Mouse (Mus musculus): Measurements from ENCODE around the gene Blvrb. TPM values are rescaled to one million over a fixed set of nuclear protein-coding genes. Genes with fewer than 3 reads are reported as not detected.

The Blvrb gene
- polyA plus RNA-seq, 1 experiment from 2014 or later = 34.4 TPM

- no peak overlapping the region for H3K4me3 ChIP-seq (ENCODE audit: low read depth, low read length)
These were observed 28.7 kb upstream of the Blvrb start for GRCm38 (mm10) chr7:27419101-27419500.

GRCm38 (mm10) chr7:27423556-27424326 is 24.0 kb upstream of the Blvrb start:
- no peaks in the 10 kb centered on the region for H3K27me3 ChIP-seq (ENCODE audit: control insufficient read depth, insufficient read depth, low read length)
- 85% methylated on average over 12 of the region's 12 CpGs for WGBS
- no peak for DNase-seq (ENCODE audit: low spot score)
- H3K4me1 ChIP-seq (replicated peaks; ENCODE audit: control insufficient read depth, insufficient read depth, low read length) = no peaks in the 10 kb centered on the region
- no peak overlapping the region for H3K4me3 ChIP-seq (ENCODE audit: low read depth, low read length)
- H3K4me2 ChIP-seq (ENCODE audit: low read depth, low read length, severe bottlenecking) = no peak overlapping the region
- no peak overlapping the region for H3K9ac ChIP-seq (ENCODE audit: low read length)
- H3K36me3 ChIP-seq (ENCODE audit: control insufficient read depth, insufficient read depth, low read length) = no peaks in the 10 kb centered on the region
- H3K9me3 ChIP-seq (ENCODE audit: control insufficient read depth, low read length) = no peaks in the 10 kb centered on the region
- H3K27ac ChIP-seq (ENCODE audit: low read depth, low read length) = no peak overlapping the region
- no peak for ATAC-seq (replicated peaks; ENCODE audit: low FRiP score)

More at GRCm38 (mm10) chr7:27419101-27419500, 28.7 kb upstream of the Blvrb start:
- no peaks in the 10 kb centered on the region for H3K9me3 ChIP-seq (ENCODE audit: control insufficient read depth, low read length)
- no peaks in the 10 kb centered on the region for H3K36me3 ChIP-seq (ENCODE audit: control insufficient read depth, insufficient read depth, low read length)
- DNase-seq (ENCODE audit: low spot score) (no peak), ATAC-seq (replicated peaks; ENCODE audit: low FRiP score) (no peak)
- no peaks in the 10 kb centered on the region for H3K4me1 ChIP-seq (replicated peaks; ENCODE audit: control insufficient read depth, insufficient read depth, low read length)
- H3K27me3 ChIP-seq (ENCODE audit: control insufficient read depth, insufficient read depth, low read length) = no peaks in the 10 kb centered on the region
- no peak overlapping the region for H3K27ac ChIP-seq (ENCODE audit: low read depth, low read length)
- WGBS = 77% methylated on average over 3 of the region's 3 CpGs
- no peak overlapping the region for H3K4me2 ChIP-seq (ENCODE audit: low read depth, low read length, severe bottlenecking)
- no peak overlapping the region for H3K9ac ChIP-seq (ENCODE audit: low read length)

GRCm38 (mm10) chr7:27427387-27427786 is 20.4 kb upstream of the Blvrb start:
- no peaks in the 10 kb centered on the region for H3K9me3 ChIP-seq (ENCODE audit: control insufficient read depth, low read length)
- H3K4me3 ChIP-seq (ENCODE audit: low read depth, low read length) = no peak overlapping the region
- H3K4me2 ChIP-seq (ENCODE audit: low read depth, low read length, severe bottlenecking) = no peak overlapping the region
- ATAC-seq (replicated peaks; ENCODE audit: low FRiP score) (no peak), DNase-seq (ENCODE audit: low spot score) (no peak)
- no peak overlapping the region for H3K27ac ChIP-seq (ENCODE audit: low read depth, low read length)
- H3K36me3 ChIP-seq (ENCODE audit: control insufficient read depth, insufficient read depth, low read length) = no peaks in the 10 kb centered on the region
- H3K4me1 ChIP-seq (replicated peaks; ENCODE audit: control insufficient read depth, insufficient read depth, low read length) = no peaks in the 10 kb centered on the region
- WGBS = 77% methylated on average over 1 of the region's 1 CpGs
- no peak overlapping the region for H3K9ac ChIP-seq (ENCODE audit: low read length)
- H3K27me3 ChIP-seq (ENCODE audit: control insufficient read depth, insufficient read depth, low read length) = no peaks in the 10 kb centered on the region

- no peak overlapping the region for H3K27ac ChIP-seq (ENCODE audit: low read depth, low read length)
- ATAC-seq (replicated peaks; ENCODE audit: low FRiP score) (no peak), DNase-seq (ENCODE audit: low spot score) (no peak)
- H3K9ac ChIP-seq (ENCODE audit: low read length) = no peak overlapping the region
- no peaks in the 10 kb centered on the region for H3K9me3 ChIP-seq (ENCODE audit: control insufficient read depth, low read length)
- no peaks in the 10 kb centered on the region for H3K4me1 ChIP-seq (replicated peaks; ENCODE audit: control insufficient read depth, insufficient read depth, low read length)
- H3K4me3 ChIP-seq (ENCODE audit: low read depth, low read length) = no peak overlapping the region
- WGBS = 86% methylated on average over 11 of the region's 11 CpGs
- H3K27me3 ChIP-seq (ENCODE audit: control insufficient read depth, insufficient read depth, low read length) = no peaks in the 10 kb centered on the region
- no peaks in the 10 kb centered on the region for H3K36me3 ChIP-seq (ENCODE audit: control insufficient read depth, insufficient read depth, low read length)
- no peak overlapping the region for H3K4me2 ChIP-seq (ENCODE audit: low read depth, low read length, severe bottlenecking)
These were observed 19.8 kb upstream of the Blvrb start for GRCm38 (mm10) chr7:27428002-27428401.

- H3K9ac ChIP-seq (ENCODE audit: low read length) = no peak overlapping the region
- H3K4me1 ChIP-seq (replicated peaks; ENCODE audit: control insufficient read depth, insufficient read depth, low read length) = no peaks in the 10 kb centered on the region
- no peak overlapping the region for H3K4me2 ChIP-seq (ENCODE audit: low read depth, low read length, severe bottlenecking)
- ATAC-seq (replicated peaks; ENCODE audit: low FRiP score) (no peak), DNase-seq (ENCODE audit: low spot score) (no peak)
- H3K4me3 ChIP-seq (ENCODE audit: low read depth, low read length) = no peak overlapping the region
- H3K27me3 ChIP-seq (ENCODE audit: control insufficient read depth, insufficient read depth, low read length) = no peaks in the 10 kb centered on the region
- H3K9me3 ChIP-seq (ENCODE audit: control insufficient read depth, low read length) = no peaks in the 10 kb centered on the region
- 60% methylated on average over 2 of the region's 2 CpGs for WGBS
- no peaks in the 10 kb centered on the region for H3K36me3 ChIP-seq (ENCODE audit: control insufficient read depth, insufficient read depth, low read length)
- H3K27ac ChIP-seq (ENCODE audit: low read depth, low read length) = no peak overlapping the region
These were observed 18.6 kb upstream of the Blvrb start for GRCm38 (mm10) chr7:27429135-27429534.

GRCm38 (mm10) chr7:27433349-27433748 is 14.4 kb upstream of the Blvrb start:
- Histone ChIP-seq H3K27ac (ENCODE audit: low read depth, low read length) (no peak overlapping the region), H3K27me3 (ENCODE audit: control insufficient read depth, insufficient read depth, low read length) (no peaks in the 10 kb centered on the region), H3K4me2 (ENCODE audit: low read depth, low read length, severe bottlenecking) (no peak overlapping the region), H3K9me3 (ENCODE audit: control insufficient read depth, low read length) (no peaks in the 10 kb centered on the region), H3K4me1 (replicated peaks; ENCODE audit: control insufficient read depth, insufficient read depth, low read length) (no peaks in the 10 kb centered on the region), H3K4me3 (ENCODE audit: low read depth, low read length) (no peak overlapping the region), H3K9ac (ENCODE audit: low read length) (no peak overlapping the region), H3K36me3 (ENCODE audit: control insufficient read depth, insufficient read depth, low read length) (no peaks in the 10 kb centered on the region)
- 27% methylated on average over 10 of the region's 10 CpGs for WGBS
- DNase-seq (ENCODE audit: low spot score) (no peak), ATAC-seq (replicated peaks; ENCODE audit: low FRiP score) (no peak)

GRCm38 (mm10) chr7:27433794-27434193 is 14.0 kb upstream of the Blvrb start:
- Histone ChIP-seq H3K27me3 (ENCODE audit: control insufficient read depth, insufficient read depth, low read length) (no peaks in the 10 kb centered on the region), H3K4me2 (ENCODE audit: low read depth, low read length, severe bottlenecking) (no peak overlapping the region), H3K4me3 (ENCODE audit: low read depth, low read length) (no peak overlapping the region), H3K9me3 (ENCODE audit: control insufficient read depth, low read length) (no peaks in the 10 kb centered on the region), H3K27ac (ENCODE audit: low read depth, low read length) (no peak overlapping the region), H3K36me3 (ENCODE audit: control insufficient read depth, insufficient read depth, low read length) (no peaks in the 10 kb centered on the region), H3K9ac (ENCODE audit: low read length) (no peak overlapping the region), H3K4me1 (replicated peaks; ENCODE audit: control insufficient read depth, insufficient read depth, low read length) (no peaks in the 10 kb centered on the region)
- DNase-seq (ENCODE audit: low spot score) (no peak), ATAC-seq (replicated peaks; ENCODE audit: low FRiP score) (no peak)
- WGBS = 12% methylated on average over 10 of the region's 10 CpGs

GRCm38 (mm10) chr7:27437544-27437943 is 10.2 kb upstream of the Blvrb start:
- Histone ChIP-seq H3K27ac (ENCODE audit: low read depth, low read length) (no peak overlapping the region), H3K9me3 (ENCODE audit: control insufficient read depth, low read length) (no peaks in the 10 kb centered on the region; the same call in 1 of the 2 replicates), H3K4me1 (replicated peaks; ENCODE audit: control insufficient read depth, insufficient read depth, low read length) (no peaks in the 10 kb centered on the region), H3K9ac (ENCODE audit: low read length) (no peak overlapping the region), H3K36me3 (ENCODE audit: control insufficient read depth, insufficient read depth, low read length) (no peaks in the 10 kb centered on the region), H3K27me3 (ENCODE audit: control insufficient read depth, insufficient read depth, low read length) (no peaks in the 10 kb centered on the region), H3K4me2 (ENCODE audit: low read depth, low read length, severe bottlenecking) (no peak overlapping the region), H3K4me3 (ENCODE audit: low read depth, low read length) (no peak overlapping the region)
- DNase-seq (ENCODE audit: low spot score) (no peak), ATAC-seq (replicated peaks; ENCODE audit: low FRiP score) (no peak)
- WGBS = 60% methylated on average over 5 of the region's 5 CpGs

GRCm38 (mm10) chr7:27440014-27440413 is 7.8 kb upstream of the Blvrb start:
- Histone ChIP-seq H3K4me2 (ENCODE audit: low read depth, low read length, severe bottlenecking) (no peak overlapping the region), H3K36me3 (ENCODE audit: control insufficient read depth, insufficient read depth, low read length) (no peaks in the 10 kb centered on the region), H3K27me3 (ENCODE audit: control insufficient read depth, insufficient read depth, low read length) (peaks cover 3% of the 10 kb centered on the region; the same call in 1 of the 2 replicates), H3K9me3 (ENCODE audit: control insufficient read depth, low read length) (no peaks in the 10 kb centered on the region; the same call in 1 of the 2 replicates), H3K4me3 (ENCODE audit: low read depth, low read length) (no peak overlapping the region), H3K27ac (ENCODE audit: low read depth, low read length) (no peak overlapping the region), H3K4me1 (replicated peaks; ENCODE audit: control insufficient read depth, insufficient read depth, low read length) (no peaks in the 10 kb centered on the region), H3K9ac (ENCODE audit: low read length) (no peak overlapping the region)
- ATAC-seq (replicated peaks; ENCODE audit: low FRiP score) (no peak), DNase-seq (ENCODE audit: low spot score) (no peak)
- WGBS = 80% methylated on average over 4 of the region's 4 CpGs

Data from forebrain, embryonic 11.5 days (tissue).